ENCODE assay signal across 19 mouse cellular contexts in genomic region chr14:33467766-33468165, GRCm38 (mm10). TPM values are rescaled to one million over a fixed set of nuclear protein-coding genes. Genes with fewer than 3 reads are reported as not detected.
DNase-seq lines count a peak whose midpoint lies in the region; ATAC-seq lines count a peak whose summit lies in the region.
"Had no signal": no experiment of that assay in that cellular context is flagged by ENCODE, and none has a peak within 500 bp of the region (broad histone marks: within the 10 kb centered on the region; RNA-seq: fewer than 3 reads in every experiment).

No protein-coding gene starts in this region.

- H3K9me3 ChIP-seq in embryonic facial prominence, embryonic 11.5 days (replicated peaks; ENCODE audit: control insufficient read depth, low read length) = no peaks in the 10 kb centered on the region
- H3K9me3 ChIP-seq in limb, embryonic 12.5 days = no peaks in the 10 kb centered on the region
- H3K9me3 ChIP-seq: forebrain, embryonic 15.5 days; heart, embryonic 10.5 days had no signal

- H3K4me1 ChIP-seq in embryonic facial prominence, embryonic 11.5 days (ENCODE audit: control insufficient read depth, insufficient read depth, low read length) = no peaks in the 10 kb centered on the region
- H3K4me1 ChIP-seq in limb, embryonic 12.5 days (replicated peaks) = peaks cover 29% of the 10 kb centered on the region
- H3K4me1 ChIP-seq: forebrain, embryonic 15.5 days; midbrain, embryonic 12.5 days had no signal

- no peak overlapping the region for H3K4me3 ChIP-seq in embryonic facial prominence, embryonic 11.5 days (ENCODE audit: low read depth, low read length)
- H3K4me3 ChIP-seq in limb, embryonic 12.5 days (replicated peaks) = no peak overlapping the region
- H3K4me3 ChIP-seq: forebrain, embryonic 15.5 days; heart, embryonic 10.5 days; layer of hippocampus, adult 2 months; midbrain, embryonic 12.5 days had no signal

- no peak overlapping the region for H3K4me2 ChIP-seq in embryonic facial prominence, embryonic 11.5 days (ENCODE audit: low read depth, low read length)
- H3K4me2 ChIP-seq in limb, embryonic 12.5 days = 0 out of 2 replicates have a peak overlapping the region, but pooled peaks have one; percentile 13
- H3K4me2 ChIP-seq: forebrain, embryonic 15.5 days; hindbrain, embryonic 14.5 days; liver, embryonic 11.5 days; midbrain, embryonic 12.5 days had no signal

- H3K36me3 ChIP-seq in embryonic facial prominence, embryonic 11.5 days (replicated peaks; ENCODE audit: control insufficient read depth, insufficient read depth, low read depth, low read length) = no peaks in the 10 kb centered on the region
- no peaks in the 10 kb centered on the region for H3K36me3 ChIP-seq in limb, embryonic 12.5 days
- H3K36me3 ChIP-seq: forebrain, embryonic 15.5 days; heart, embryonic 10.5 days; midbrain, embryonic 12.5 days had no signal

- WGBS in embryonic facial prominence, embryonic 11.5 days = 28% methylated on average over 6 of the region's 6 CpGs
- 19% methylated on average over 6 of the region's 6 CpGs for WGBS in limb, embryonic 12.5 days

- H3K27me3 ChIP-seq in embryonic facial prominence, embryonic 11.5 days (ENCODE audit: control insufficient read depth, insufficient read depth, low read length) = no peaks in the 10 kb centered on the region
- no peaks in the 10 kb centered on the region for H3K27me3 ChIP-seq in limb, embryonic 12.5 days
- H3K27me3 ChIP-seq: forebrain, embryonic 15.5 days; midbrain, embryonic 12.5 days had no signal

- H3K9ac ChIP-seq in embryonic facial prominence, embryonic 11.5 days (replicated peaks; ENCODE audit: low read length) = no peak overlapping the region
- no peak overlapping the region for H3K9ac ChIP-seq in limb, embryonic 12.5 days (replicated peaks)
- H3K9ac ChIP-seq: forebrain, embryonic 15.5 days; hindbrain, embryonic 14.5 days; midbrain, embryonic 12.5 days had no signal

- peak; percentile 9 for DNase-seq in 3T3-L1 (ENCODE audit: low read depth, low spot score)
- peak; percentile 5 for DNase-seq in NIH3T3 (ENCODE audit: low read depth)
- DNase-seq in embryonic facial prominence, embryonic 11.5 days (ENCODE audit: low spot score) = peak; percentile 81
- DNase-seq in kidney, adult 8-10 months = no peak
- no peak for DNase-seq in MN1 (ENCODE audit: low spot score)
- no peak for DNase-seq in thymus, postnatal 10 days (ENCODE audit: low spot score in 2 of 2)
- DNase-seq: adrenal gland, postnatal 14 days; cerebellum, adult 9-11 months; kidney, adult 11 months; kidney, postnatal 10 days; layer of hippocampus, postnatal 36 days had no signal

- no peak overlapping the region for H3K27ac ChIP-seq in embryonic facial prominence, embryonic 11.5 days (replicated peaks; ENCODE audit: low read depth, low read length)
- peak overlapping the region; percentile 62; the same call in 1 of the 2 replicates for H3K27ac ChIP-seq in limb, embryonic 12.5 days
- H3K27ac ChIP-seq: forebrain, embryonic 15.5 days; heart, embryonic 10.5 days; hindbrain, embryonic 14.5 days; layer of hippocampus, adult 2 months; midbrain, embryonic 12.5 days had no signal

- no peak for ATAC-seq in embryonic facial prominence, embryonic 11.5 days (replicated peaks; ENCODE audit: insufficient number of reproducible peaks, low FRiP score, low TSS enrichment, low read depth)
- peak; percentile 47; the same call in 1 of the 2 replicates for ATAC-seq in limb, embryonic 12.5 days (ENCODE audit: insufficient number of reproducible peaks, insufficient read depth, low FRiP score, low TSS enrichment, low read depth)
- ATAC-seq: activated CD4-positive, CD25-positive, alpha-beta regulatory T cell, adult 4 months; forebrain, embryonic 15.5 days had no signal

RNA-seq across cellular contexts. Expression of gene Frmpd2, which starts 3.7 kb away (rescaled TPM):
- polyA plus RNA-seq in embryonic facial prominence, embryonic 11.5 days (2014; fragmentation: Nextera tagmentation; extraction: Ambion mirVana) = 0.04 TPM in 2 replicates
- not detected in 2 replicates for polyA plus RNA-seq in limb, embryonic 12.5 days (2016; fragmentation: Nextera tagmentation; extraction: Ambion mirVana)
- polyA plus RNA-seq: activated CD4-positive, CD25-positive, alpha-beta regulatory T cell, adult 4 months; liver, embryonic 11.5 days; midbrain, embryonic 12.5 days had no signal

RNA-seq across cellular contexts. Expression of gene Mapk8, which starts 20.8 kb away (rescaled TPM):
- 22.0 and 22.4 TPM in 2 replicates for polyA plus RNA-seq in embryonic facial prominence, embryonic 11.5 days (2014; fragmentation: Nextera tagmentation; extraction: Ambion mirVana)
- polyA plus RNA-seq in limb, embryonic 12.5 days (2016; fragmentation: Nextera tagmentation; extraction: Ambion mirVana) = 20.6 and 23.4 TPM in 2 replicates

Comparison
In these comparisons a context has a peak if more than half of its experiments do, and no peak if none do; other contexts are left out.
1. DNase-seq: peak in 3T3-L1 (single experiment), NIH3T3 (single experiment) and embryonic facial prominence, embryonic 11.5 days (single experiment); none in kidney, adult 8-10 months (0 of 2), MN1 (single experiment) and thymus, postnatal 10 days (0 of 2).